Mouse (Mus musculus) right cerebral cortex, postnatal 25 days (tissue): ENCODE results near the gene Gm19426.
A peak's percentile ranks its signal among the peaks of the same experiment; 100 is the strongest.
"Not testable (repeated sequence)": the region's sequence is repeated elsewhere in the genome, so short reads cannot be mapped to it uniquely, and the experiment has no call there.

Experiments used
- DNase-seq: peaks from one replicate; pipeline ENCODE4 v3.0.0; 2022

The Gm19426 gene

DNA sequence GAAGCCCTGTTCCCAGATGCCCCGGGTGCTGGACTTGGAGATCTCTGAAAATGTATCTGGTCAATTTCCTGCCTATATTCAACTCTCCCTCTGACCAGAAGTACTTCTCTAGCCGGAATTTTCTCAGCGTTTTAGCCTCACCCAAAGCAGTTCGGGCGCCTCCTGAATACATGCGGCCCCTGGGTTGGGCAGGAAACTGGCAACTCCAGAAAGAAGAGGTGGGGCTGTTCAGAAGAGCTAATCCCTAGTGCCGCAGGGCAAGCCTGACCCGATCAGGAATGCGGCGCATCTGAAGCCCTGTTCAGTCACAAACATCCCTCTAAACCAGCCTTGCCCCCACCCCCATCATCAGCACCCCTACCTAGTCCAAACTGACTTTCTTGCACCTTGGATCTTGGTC, 671 bp upstream of the Gm19426 start:
- DNase-seq = no peak

DNA sequence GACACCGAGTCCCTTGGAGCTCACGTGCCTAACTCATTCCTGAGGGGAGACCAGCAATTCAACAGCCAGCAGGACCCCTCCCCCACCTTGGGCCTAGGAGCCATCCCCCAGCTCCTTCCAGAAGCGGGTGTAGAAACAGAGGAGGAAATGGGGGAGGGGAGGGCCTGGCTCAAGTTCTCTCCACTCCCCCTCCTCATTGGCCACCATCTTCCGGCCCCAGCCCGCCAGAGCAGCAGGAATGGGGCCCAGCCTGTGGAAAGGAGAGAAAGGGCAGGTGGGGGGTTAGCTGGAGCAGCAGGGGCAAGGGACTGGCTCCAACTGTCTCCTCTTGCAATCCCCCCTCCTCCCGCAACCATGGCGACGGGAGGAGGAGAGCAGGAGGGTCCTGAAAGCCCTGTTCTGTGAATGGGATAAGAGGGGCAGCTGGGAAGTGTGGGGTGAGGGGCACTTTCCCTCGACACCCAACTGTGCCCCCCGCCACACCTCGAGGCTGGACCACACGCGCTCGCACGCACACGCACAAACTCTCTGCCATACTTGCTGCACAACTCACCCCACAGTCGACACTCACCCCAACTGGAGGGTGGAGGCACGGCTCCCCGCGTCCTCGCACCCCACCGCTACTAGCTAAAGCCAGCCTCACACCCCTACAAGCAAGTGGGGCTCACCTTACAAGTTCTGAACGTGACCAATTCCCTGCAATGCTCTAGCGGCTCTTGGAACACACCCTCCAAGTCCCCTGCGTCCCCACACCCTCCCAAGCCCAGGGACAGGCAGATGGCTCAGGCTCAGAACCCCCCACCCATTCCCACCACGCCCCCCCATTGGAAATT, 788 bp downstream of the Gm19426 start:
- peak; percentile 14 for DNase-seq

DNA sequence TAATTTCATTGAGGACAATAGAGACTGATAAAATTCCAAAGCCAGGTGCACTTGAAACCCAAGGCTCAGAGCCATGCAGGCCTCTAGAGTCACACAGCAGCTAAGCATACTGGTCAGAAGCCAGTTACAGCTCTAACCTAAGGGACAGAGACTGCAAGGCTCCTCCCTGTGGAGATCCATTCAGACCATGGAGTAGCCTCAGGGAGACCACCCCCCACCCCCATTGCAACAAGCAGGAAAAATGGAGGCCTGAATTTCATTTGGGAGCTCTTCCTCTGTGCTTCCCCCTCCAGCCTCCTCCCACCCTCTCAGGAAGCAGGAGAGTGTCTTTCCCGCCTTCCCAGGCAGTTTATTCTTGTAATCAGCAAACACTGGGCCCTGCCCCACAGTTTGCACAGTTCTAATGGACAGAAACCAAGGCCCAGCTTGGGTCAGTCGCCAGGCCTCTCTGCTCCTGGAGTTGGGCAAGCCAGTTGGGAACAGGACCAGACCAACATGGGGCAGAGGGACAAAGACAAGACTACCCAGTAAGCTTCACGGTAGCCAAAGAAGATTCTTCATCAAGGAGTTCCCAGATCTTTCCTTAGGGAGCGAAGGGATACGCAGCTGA, 1.5 kb downstream of the Gm19426 start:
- DNase-seq = no peak

DNA sequence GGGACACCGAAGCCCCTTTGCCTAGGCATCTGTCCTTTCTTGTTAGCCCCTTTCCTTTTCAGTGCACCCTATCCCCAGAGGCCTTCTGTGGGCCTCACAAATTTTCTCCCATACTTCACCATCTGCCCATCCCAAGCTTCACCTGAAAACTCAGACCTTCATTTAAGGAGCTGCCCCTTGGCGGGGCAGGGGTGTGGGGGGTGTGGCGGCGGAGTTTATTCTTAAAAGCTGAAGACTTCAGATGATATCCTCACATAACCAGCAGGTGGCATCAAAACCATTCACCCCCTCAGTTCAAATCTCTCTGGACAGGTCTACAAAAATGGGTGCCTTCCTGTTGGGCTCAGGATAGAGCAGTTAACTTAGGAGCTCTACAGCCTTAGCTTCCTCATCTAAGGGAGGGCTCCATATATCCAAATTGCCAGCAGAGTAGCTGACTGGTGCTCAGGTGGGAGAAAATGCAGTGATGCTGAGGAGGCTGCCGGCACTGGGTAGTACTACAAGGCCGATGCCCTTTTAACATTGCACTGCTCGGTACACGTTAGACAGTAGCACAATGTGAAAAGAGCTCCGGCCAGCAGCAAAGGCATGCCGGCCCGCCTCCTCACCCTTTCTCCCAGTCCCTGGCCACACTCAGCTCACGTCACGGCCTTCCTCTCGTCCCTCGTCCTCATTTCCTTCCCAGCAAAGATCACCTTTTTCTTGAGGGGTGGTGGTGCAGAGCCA, 2.7 kb downstream of the Gm19426 start:
- no peak for DNase-seq

DNA sequence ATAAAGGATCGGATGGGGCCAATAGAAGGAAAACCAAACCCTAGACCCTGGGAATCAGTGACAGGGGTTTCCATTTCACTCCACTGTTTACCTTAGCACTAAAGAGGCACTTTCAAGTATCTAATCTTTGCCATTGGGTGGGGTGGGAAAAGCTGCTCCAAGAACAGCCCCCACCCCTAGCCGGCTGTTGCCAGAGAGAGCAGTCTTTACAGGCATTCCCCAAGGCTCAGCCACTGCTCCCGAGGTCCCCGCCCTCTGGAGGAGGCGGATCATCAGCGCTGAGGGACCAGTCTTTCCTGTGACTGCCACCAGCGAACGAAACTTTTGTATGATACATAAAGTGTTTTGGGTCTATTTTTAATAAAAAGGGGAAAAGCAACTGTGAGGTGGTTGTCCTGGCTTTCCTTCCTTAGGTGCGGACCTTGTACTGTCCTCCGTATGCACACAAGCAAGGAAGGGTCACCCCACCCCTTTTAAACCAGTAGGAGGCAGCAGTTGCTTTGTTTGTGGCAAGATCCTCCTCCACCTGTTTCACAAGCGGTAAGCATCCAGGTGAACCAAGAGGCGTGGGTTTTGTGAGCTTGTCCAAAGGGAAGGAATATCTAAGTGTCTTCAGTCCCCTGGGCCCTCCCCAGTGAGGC, 5.1 kb downstream of the Gm19426 start:
- no peak for DNase-seq

DNA sequence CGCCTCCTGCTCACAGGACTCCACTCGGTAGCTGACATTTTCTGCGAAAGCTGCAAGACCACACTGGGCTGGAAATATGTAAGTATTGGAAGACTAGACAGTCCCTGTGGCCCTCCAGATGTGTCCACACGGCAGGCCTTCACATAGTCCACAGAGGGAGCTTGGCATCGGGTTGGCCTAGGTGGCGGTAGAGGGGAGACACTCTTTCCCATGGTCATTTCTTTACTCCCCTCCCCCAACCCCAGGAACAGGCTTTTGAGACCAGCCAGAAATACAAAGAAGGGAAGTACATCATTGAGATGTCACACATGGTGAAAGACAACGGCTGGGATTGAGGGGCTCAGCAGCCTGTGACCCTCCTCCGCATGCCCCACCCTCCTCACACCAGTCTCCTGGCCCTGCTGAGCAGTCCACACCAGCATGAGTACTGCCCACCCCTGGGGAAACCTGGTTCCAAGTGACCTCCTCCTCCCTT, 6.0 kb downstream of the Gm19426 start:
- no peak for DNase-seq

DNA sequence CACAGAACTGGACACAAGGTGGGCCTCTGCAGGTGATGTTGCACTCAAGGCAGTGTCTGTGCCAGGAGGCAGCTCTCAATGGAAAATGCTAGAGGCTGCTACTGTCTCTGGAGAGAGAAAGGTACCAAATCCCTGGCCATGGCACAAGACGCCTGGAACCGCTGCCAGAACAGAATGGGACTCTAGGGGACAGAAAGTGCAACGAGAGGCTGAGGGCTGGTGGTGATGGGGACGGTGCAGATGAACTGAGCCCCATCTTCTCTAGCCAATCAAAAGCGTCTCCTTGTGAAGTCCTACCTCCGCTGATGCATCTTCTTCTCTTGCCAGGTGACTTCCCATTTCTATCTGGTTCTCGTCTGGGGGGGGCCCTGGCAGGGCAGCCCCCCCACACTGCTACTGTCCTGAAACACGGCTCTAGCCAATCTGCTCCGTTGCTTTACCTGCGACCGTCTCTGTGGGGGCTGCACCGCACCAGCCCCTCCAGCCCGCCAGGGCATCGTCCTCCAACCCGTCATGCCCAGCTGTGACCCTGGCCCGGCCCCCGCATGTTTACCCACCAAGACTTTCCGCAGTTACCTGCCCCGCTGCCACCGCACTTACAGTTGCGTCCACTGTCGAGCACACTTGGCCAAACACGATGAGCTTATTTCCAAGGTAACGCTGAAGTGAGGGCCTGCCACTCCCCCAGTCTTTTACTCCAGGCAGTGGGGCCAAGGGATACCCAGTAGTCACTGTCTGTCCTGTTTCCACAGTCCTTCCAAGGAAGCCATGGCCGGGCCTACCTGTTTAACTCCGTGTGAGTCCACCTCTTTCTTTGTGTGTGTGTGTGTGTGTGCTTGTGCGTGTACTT, 6.9 kb downstream of the Gm19426 start:
- DNase-seq = peak; percentile 15

DNA sequence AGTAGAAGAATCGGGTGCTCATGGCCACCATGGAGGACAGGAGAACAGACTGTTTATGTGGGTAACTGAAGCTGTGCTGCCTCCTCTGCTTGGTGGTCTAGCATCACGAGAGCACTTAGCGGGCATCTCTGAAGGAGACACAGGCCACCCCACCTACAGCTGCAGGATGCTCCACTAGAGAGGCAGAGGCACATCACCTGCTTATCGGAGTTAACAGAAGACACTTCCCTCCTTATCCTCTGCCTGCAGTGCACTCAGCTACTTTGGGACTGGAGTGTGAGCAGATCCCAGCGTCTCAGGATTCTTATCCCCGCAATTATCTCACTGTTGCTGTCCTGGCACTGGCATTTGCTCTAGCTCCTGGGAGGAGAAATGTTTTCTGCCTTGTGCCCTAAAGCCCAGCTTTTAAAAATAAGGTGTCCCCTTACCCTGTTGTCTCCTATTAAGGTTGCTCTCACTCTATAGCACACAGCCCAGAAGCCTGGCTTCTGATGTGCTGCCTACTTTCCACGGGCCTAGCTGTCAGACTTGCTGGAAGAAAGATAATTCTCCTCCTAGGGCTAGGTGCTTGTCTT, 8.0 kb downstream of the Gm19426 start:
- no peak for DNase-seq

DNA sequence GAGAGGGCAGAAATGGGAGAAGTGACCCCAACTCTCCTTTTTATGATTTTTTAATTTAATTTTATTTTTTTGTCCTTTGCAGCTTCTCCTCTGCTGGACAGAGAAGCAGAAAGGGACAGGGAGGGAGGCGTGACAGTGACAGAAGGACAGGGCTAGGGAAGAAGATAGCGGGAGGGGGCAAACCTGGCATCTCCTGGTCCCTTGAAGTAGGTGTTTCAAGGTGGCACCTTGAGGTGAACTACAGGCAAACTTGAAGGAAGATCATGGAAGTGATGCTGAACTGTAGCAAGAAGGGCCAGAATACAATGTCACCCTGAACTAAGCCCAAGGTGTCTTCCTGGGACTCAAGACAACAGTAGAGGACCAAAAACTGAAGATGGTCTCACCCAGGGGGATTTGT, 8.5 kb downstream of the Gm19426 start:
- no peak for DNase-seq

DNA sequence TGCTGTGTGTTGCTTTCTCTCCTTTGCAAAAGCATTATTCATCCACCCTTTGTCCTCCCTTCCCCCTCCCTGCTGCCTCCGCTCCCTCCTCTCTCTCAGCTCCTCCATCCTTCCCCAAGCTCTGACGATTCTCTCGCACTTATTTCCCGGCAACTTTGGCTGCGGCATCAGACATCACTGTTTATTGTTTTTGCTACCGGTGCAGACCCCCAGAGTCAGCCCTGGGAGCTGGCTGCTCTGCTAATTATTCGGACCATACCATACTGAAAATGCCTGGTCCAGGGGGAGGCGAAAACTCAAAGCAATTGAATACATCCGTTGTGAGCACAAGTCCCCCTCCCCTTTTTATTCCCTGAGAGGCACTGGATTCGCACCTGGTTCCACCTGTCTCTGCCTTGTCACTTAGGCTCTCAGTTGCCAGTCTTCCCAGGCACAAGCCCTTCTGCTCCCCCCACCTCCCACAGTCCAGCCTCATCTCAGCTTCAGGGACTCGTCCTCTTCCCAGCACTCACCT, 9.0 kb downstream of the Gm19426 start:
- peak; percentile 56 for DNase-seq

DNA sequence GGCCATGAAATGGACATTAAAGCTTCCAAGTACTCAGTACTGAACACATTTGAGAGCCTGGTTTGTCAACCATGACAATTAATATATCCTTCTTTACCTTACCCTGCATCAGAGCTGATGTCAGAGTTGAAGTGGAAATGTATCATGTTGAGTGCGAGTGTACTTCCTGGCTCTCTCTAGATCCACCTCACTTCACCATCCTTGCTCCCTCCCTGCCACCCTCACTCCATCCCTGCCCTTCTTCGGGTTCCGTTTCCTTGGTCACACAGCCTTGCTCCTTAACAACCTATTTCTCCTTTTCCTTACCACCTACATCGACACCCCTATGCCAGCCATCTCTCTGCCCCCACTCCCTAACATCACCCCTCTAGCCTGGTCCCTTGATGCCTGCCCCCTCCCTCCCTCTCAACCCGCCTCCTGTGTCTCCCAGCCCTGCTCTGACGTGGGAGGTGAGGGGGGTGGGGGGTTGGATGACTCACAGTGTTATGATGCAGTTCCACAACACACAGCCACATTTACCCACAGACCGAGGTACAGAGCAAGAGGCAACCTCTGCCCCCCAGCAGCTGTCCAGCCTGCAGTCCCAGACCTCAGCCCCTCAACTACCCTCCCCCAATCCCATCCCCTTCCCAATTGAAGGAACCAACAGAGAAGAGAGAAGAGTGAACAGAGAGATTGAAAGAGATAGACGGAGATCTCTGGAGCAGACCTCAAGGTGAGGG, 9.7 kb downstream of the Gm19426 start, which contains the start of gene Ypel4:
Gene Ypel4 (plus strand): TSS at position 480 of the 722 bp plus-strand sequence.
- DNase-seq = peak; percentile 73

DNA sequence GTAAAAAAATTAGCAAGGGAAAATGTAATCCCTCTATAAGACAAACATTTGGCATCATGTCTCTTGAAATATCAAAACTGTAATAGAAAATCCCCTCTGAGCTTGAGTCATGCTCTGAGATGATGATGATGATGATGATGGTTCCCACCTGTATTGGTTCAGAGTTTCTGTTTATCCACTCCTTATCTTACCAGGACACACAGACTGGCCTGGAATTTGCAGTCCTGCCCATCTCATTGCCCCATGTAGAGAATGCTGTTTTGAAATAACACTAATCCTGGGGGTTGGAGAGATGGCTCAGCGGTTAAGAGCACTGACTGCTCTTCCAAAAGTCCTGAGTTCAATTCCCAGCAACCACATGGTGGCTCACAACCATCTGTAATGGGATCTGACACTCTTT, 11.1 kb downstream of the Gm19426 start:
- no peak for DNase-seq

DNA sequence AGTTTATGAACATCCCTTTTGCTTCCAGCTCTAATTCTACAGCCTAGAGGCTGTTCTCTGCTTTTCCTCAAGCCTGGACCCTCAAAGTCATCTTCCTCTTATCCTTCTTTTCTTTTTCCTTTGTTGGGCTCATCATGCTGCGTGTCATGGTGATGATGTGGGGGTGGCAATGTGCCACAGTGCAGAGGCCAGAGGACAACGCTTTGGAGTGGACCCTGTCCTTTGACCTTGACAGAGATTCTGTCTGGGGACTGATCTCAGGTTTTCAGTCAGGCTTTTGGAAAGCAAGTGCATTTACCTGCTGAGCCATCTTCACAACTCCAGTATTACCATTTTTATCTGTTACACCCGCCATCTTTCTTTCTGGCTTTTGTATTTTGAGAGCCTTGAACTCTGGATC, 12.2 kb downstream of the Gm19426 start:
- DNase-seq = no peak

DNA sequence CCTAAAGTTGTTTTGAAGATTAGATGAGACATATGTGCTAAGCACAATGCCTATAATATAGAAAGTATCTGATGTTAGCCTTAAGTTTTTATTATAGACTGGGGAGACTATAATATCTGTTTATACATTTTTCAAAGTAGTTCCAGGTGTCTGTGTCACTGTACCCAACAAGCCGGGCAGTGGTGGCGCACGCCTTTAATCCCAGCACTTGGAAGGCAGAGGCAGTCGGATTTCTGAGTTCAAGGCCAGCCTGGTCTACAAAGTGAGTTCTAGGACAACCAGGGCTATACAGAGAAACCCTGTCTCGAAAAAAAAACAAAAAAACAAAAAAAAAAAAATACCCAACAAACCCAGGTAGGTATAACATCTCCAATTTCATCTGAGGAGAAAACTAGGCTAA, 15.3 kb downstream of the Gm19426 start:
- not testable (repeated sequence) for DNase-seq

DNA sequence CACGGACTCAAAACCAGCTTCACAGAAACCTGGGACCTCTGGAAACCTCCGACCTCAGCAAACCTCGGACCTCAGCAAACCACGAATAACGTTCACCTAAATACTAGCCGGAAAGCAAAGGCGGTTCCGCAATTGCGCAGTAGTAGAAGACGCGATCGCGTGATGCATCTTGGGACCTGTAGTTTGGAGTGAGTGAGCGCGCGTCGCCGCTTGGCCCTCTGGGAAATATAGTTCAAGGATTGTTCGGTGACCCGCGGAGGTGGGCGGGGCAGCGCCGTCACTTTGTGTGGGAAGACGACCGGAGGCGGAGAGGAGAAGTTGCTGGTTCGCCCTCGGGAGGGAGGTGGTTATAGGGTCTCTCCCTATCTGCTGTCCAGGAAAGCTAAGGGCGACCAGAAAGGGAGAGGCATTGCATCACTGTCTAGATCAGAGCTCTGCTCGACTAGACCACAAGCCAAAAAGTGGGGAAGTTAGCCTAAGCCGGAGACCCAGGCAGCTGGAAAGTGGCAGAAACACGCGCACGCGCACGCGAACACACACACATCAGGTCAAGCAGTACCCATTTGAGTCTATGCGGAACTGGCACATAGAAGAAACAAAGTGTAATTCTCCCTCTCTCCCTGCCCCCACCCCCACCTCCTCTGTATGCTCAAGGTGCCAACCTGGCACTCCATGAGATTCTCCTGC, 16.1 kb downstream of the Gm19426 start, which contains the start of gene Clp1:
Gene Clp1 (minus strand): TSS at position 179 of the 687 bp plus-strand sequence.
- peak; percentile 95 for DNase-seq

DNA sequence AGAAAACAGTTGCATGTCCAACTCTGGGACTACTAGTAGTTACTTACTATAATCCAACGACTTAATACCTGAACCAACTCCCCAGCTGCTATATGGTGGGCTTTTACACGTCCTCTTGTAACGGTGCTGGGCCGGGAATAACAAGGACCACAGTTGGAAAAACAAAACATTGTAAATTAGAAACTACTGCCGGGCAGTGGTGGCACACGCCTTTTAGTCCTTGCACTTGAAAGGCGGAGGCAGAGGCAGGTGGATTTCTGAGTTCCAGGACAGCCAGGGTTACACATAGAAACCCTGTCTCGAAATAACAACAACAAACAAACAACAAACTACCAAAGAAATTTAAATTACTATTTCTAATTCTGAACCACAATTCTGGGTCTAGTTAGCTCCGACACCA, 16.7 kb downstream of the Gm19426 start:
- DNase-seq = no peak

DNA sequence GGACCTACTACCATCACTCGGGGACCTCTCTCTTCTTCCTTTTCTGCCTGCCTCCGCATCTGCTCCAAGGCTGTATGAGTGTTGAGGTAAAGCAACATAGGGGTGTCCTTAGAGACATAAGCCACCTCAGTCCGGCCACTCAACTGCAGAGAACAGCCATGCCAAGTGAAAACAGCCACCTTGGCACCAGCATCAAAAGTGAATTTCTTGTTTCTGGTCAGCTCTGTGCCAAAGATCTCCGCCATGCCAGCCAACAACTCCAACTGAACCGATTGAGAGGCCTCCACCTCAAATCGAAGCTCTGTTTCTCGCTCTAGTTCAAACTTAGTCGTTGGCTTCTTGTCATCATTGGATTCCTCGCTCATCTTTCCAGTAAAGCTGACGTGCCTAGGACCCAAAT, 17.7 kb downstream of the Gm19426 start:
- no peak for DNase-seq

DNA sequence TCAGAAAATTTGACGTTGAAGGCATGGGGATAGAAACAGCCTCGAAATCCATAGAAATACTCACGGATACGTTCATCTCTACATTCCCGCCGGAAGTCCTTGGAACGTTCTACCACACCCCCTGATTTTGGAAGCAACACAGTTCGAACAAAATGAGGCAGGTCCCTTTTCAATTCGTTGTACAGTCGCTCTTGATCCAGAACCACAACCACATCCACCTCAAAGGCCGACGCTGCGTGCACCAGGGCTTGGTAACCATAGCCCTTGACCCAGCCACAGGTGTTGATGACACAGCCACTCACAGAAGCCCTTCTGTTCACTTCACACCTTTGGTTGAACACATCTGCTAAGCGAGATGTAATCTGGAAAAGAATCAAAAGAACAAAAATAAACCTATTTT, 19.6 kb downstream of the Gm19426 start:
- no peak for DNase-seq

DNA sequence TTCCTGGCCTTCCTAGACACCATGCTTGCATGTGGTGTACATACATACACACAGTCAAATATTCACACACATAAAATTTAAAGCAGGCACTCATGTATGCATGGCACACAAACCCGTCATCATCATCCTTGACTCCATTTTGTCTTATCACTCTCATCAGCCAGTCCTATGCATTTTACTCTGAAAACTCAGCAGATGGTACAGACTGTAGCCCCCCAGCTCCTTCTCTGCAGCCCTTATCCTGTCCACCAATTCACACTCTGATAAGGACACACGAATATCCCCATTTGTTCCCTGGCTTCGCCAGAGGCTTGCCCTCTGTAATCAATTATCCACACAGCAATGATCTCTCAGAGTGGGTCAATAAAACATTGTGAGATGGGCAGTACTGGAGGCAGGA, 22.3 kb downstream of the Gm19426 start:
- DNase-seq = no peak

DNA sequence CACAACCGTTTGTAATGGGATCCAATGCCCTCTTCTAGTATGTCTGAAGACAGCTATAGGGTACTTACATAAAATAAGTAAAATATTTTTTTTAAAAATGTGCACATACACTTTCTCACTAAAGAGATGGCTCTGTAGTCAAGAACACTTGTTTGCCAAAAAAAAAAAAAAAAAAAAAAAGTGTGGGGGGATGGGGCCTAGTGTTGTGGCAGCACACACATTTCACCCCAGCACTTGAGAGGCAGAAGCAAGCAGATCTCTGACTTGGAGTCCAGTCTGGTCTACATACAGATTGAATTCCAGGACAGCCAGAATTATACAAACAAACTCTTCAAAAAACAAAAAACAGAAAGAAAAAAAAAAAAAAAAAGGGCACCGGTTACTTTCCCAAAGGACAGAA, 22.7 kb downstream of the Gm19426 start:
- DNase-seq = no peak
